In genomic region chr6:42350968-42351775, GRCm38 (mm10) we compare ENCODE assay signal across 8 mouse cellular contexts. TPM values are rescaled to one million over a fixed set of nuclear protein-coding genes. Genes with fewer than 3 reads are reported as not detected.
DNase-seq lines count a peak whose midpoint lies in the region; ATAC-seq and TF ChIP-seq lines count a peak whose summit lies in the region.

No protein-coding gene starts in this region.

- no peak for ATAC-seq in lung, embryonic 16.5 days (ENCODE audit: low read depth)
- no peak for ATAC-seq in forebrain, embryonic 11.5 days (replicated peaks; ENCODE audit: low FRiP score)
- no peak for ATAC-seq in intestine, postnatal 0 days
- ATAC-seq in granulocyte monocyte progenitor cell, adult 5-6 weeks (replicated peaks; ENCODE audit: poor library complexity, severe bottlenecking) = no peak

- TF ChIP-seq CTCF in intestine, postnatal 0 days (IDR thresholded peaks at IDR 0.05; ENCODE audit: low read depth) = no peak
- TF ChIP-seq CTCF in small intestine, adult 2 months (IDR thresholded peaks at IDR 0.05; ENCODE audit: extremely low read depth, insufficient read length, insufficient replicate concordance, low read depth, low read length) = no peak

- H3K4me1 ChIP-seq in lung, embryonic 16.5 days (replicated peaks; ENCODE audit: control insufficient read depth, insufficient read depth, low read length) = peaks cover 47% of the 10 kb centered on the region
- H3K4me1 ChIP-seq in forebrain, embryonic 11.5 days (replicated peaks; ENCODE audit: control insufficient read depth, insufficient read depth, low read length) = peaks cover 5% of the 10 kb centered on the region
- H3K4me1 ChIP-seq in intestine, postnatal 0 days (replicated peaks; ENCODE audit: control insufficient read depth, insufficient read depth, low read length) = peaks cover 20% of the 10 kb centered on the region
- H3K4me1 ChIP-seq in small intestine, adult 2 months (ENCODE audit: control insufficient read depth, insufficient read depth, insufficient read length, low read length) = peaks cover 37% of the 10 kb centered on the region

- no peak for DNase-seq in lung, postnatal 36 days
- DNase-seq in forebrain, embryonic 11.5 days (ENCODE audit: low spot score) = peak; percentile 64
- no peak for DNase-seq in yolk sac, embryonic 10.5 days (ENCODE audit: low spot score)
- no peak for DNase-seq in gastrocnemius, postnatal 25 days

- 42% methylated on average over 13 of the region's 13 CpGs for WGBS in lung, embryonic 16.5 days
- WGBS in forebrain, embryonic 11.5 days = 47% methylated on average over 13 of the region's 13 CpGs
- WGBS in intestine, postnatal 0 days = 41% methylated on average over 13 of the region's 13 CpGs
- 38% methylated on average over 13 of the region's 13 CpGs for WGBS in small intestine, adult 2 months

- H3K27ac ChIP-seq in lung, embryonic 16.5 days (ENCODE audit: low read length) = peak overlapping the region; percentile 99
- H3K27ac ChIP-seq in forebrain, embryonic 11.5 days (ENCODE audit: low read depth, low read length) = no peak overlapping the region
- no peak overlapping the region for H3K27ac ChIP-seq in intestine, postnatal 0 days (ENCODE audit: low read depth, low read length)
- peak overlapping the region; percentile 30 for H3K27ac ChIP-seq in small intestine, adult 2 months (ENCODE audit: insufficient read depth, low read depth, low read length)

- H3K9me3 ChIP-seq in lung, embryonic 16.5 days (ENCODE audit: control insufficient read depth, low read length) = no peaks in the 10 kb centered on the region
- no peaks in the 10 kb centered on the region for H3K9me3 ChIP-seq in forebrain, embryonic 11.5 days (ENCODE audit: control insufficient read depth, low read length)
- H3K9me3 ChIP-seq in intestine, postnatal 0 days (ENCODE audit: control insufficient read depth) = no peaks in the 10 kb centered on the region

- no peak for TF ChIP-seq POLR2A in small intestine, adult 2 months (IDR thresholded peaks at IDR 0.05; ENCODE audit: low read depth, low read length)

- peak overlapping the region; percentile 79 for H3K9ac ChIP-seq in lung, embryonic 16.5 days (ENCODE audit: low read length)
- H3K9ac ChIP-seq in forebrain, embryonic 11.5 days (ENCODE audit: low read length) = peak overlapping the region; percentile 89
- peak overlapping the region; percentile 91 for H3K9ac ChIP-seq in intestine, postnatal 0 days (ENCODE audit: low read depth, low read length)

- H3K4me2 ChIP-seq in lung, embryonic 16.5 days (ENCODE audit: low read depth, low read length) = peak overlapping the region; percentile 89
- peak overlapping the region; percentile 77 for H3K4me2 ChIP-seq in forebrain, embryonic 11.5 days (ENCODE audit: low read depth, low read length, severe bottlenecking)
- H3K4me2 ChIP-seq in intestine, postnatal 0 days (replicated peaks; ENCODE audit: low read depth) = peak overlapping the region; percentile 96

- no peaks in the 10 kb centered on the region for H3K27me3 ChIP-seq in lung, embryonic 16.5 days (ENCODE audit: control insufficient read depth, insufficient read depth, low read depth, low read length)
- no peaks in the 10 kb centered on the region for H3K27me3 ChIP-seq in forebrain, embryonic 11.5 days (ENCODE audit: control insufficient read depth, insufficient read depth, low read length)
- H3K27me3 ChIP-seq in intestine, postnatal 0 days (replicated peaks; ENCODE audit: control insufficient read depth, insufficient read depth, low read length) = no peaks in the 10 kb centered on the region
- no peaks in the 10 kb centered on the region for H3K27me3 ChIP-seq in small intestine, adult 2 months (ENCODE audit: control insufficient read depth, insufficient read depth, low read length)

- peak overlapping the region; percentile 63 for H3K4me3 ChIP-seq in lung, embryonic 16.5 days (ENCODE audit: low read length)
- peak overlapping the region; percentile 77 for H3K4me3 ChIP-seq in forebrain, embryonic 11.5 days (ENCODE audit: low read depth, low read length)
- H3K4me3 ChIP-seq in intestine, postnatal 0 days (ENCODE audit: low read depth, low read length) = peak overlapping the region; percentile 89
- peak overlapping the region; percentile 79 for H3K4me3 ChIP-seq in small intestine, adult 2 months (ENCODE audit: low read depth, low read length)

- H3K36me3 ChIP-seq in lung, embryonic 16.5 days (ENCODE audit: control insufficient read depth, insufficient read depth, low read length) = peaks cover 7% of the 10 kb centered on the region
- peaks cover 3% of the 10 kb centered on the region; the same call in 1 of the 2 replicates for H3K36me3 ChIP-seq in forebrain, embryonic 11.5 days (ENCODE audit: control insufficient read depth, insufficient read depth, low read length)
- H3K36me3 ChIP-seq in intestine, postnatal 0 days (ENCODE audit: control insufficient read depth, insufficient read depth) = peaks cover 19% of the 10 kb centered on the region
- peaks cover 25% of the 10 kb centered on the region for H3K36me3 ChIP-seq in small intestine, adult 2 months (ENCODE audit: control insufficient read depth, insufficient read depth, low read length)

RNA-seq across cellular contexts. Expression of gene Zyx, which starts 1.7 kb away (rescaled TPM):
- 188 and 203 TPM in 2 replicates for polyA plus RNA-seq in lung, embryonic 16.5 days (2015; fragmentation: Nextera tagmentation; extraction: Ambion mirVana)
- polyA plus RNA-seq in forebrain, embryonic 11.5 days (2014; fragmentation: Nextera tagmentation; extraction: Ambion mirVana) = 86.1 and 90.0 TPM in 2 replicates
- 50.9 and 54.8 TPM in 2 replicates for polyA plus RNA-seq in intestine, postnatal 0 days (2015; fragmentation: Nextera tagmentation; extraction: Ambion mirVana)
- polyA plus RNA-seq in small intestine, adult 2 months (2012; rRNA removed) = 104 and 222 TPM in 2 replicates
- 10 to 100 TPM; 28.8 to 32.3 TPM for total RNA-seq in gastrocnemius, postnatal 25 days (2021)
- 116 and 131 TPM in 2 replicates for total RNA-seq in granulocyte monocyte progenitor cell, adult 5-6 weeks (2014; fragmentation: Nextera tagmentation)
- 17.6 and 17.8 TPM in 2 replicates for total RNA-seq in granulocyte monocyte progenitor cell, adult 5-6 weeks (2017)

RNA-seq across cellular contexts. Expression of gene Epha1, which starts 21.9 kb away (rescaled TPM):
- polyA plus RNA-seq in lung, embryonic 16.5 days (2015; fragmentation: Nextera tagmentation; extraction: Ambion mirVana) = 18.5 and 18.8 TPM in 2 replicates
- polyA plus RNA-seq in forebrain, embryonic 11.5 days (2014; fragmentation: Nextera tagmentation; extraction: Ambion mirVana) = 0.24 and 0.27 TPM in 2 replicates
- polyA plus RNA-seq in intestine, postnatal 0 days (2015; fragmentation: Nextera tagmentation; extraction: Ambion mirVana) = 13.3 and 13.7 TPM in 2 replicates
- 28.8 and 64.8 TPM in 2 replicates for polyA plus RNA-seq in small intestine, adult 2 months (2012; rRNA removed)
- under 1 TPM; 0.15 to 0.32 TPM for total RNA-seq in gastrocnemius, postnatal 25 days (2021)
- total RNA-seq in granulocyte monocyte progenitor cell, adult 5-6 weeks (2014; fragmentation: Nextera tagmentation) = 0.56 and 0.86 TPM in 2 replicates
- total RNA-seq in granulocyte monocyte progenitor cell, adult 5-6 weeks (2017) = 0.04 TPM in 1 of 2 replicates, not detected in the other

RNA-seq across cellular contexts. Expression of gene Fam131b, which starts 26.7 kb away (rescaled TPM):
- 0.10 and 0.16 TPM in 2 replicates for polyA plus RNA-seq in lung, embryonic 16.5 days (2015; fragmentation: Nextera tagmentation; extraction: Ambion mirVana)
- 2.8 and 3.0 TPM in 2 replicates for polyA plus RNA-seq in forebrain, embryonic 11.5 days (2014; fragmentation: Nextera tagmentation; extraction: Ambion mirVana)
- polyA plus RNA-seq in intestine, postnatal 0 days (2015; fragmentation: Nextera tagmentation; extraction: Ambion mirVana) = 0.05 and 0.12 TPM in 2 replicates
- polyA plus RNA-seq in small intestine, adult 2 months (2012; rRNA removed) = 0.10 and 0.19 TPM in 2 replicates
- under 1 TPM; 0.41 to 0.54 TPM for total RNA-seq in gastrocnemius, postnatal 25 days (2021)
- total RNA-seq in granulocyte monocyte progenitor cell, adult 5-6 weeks (2014; fragmentation: Nextera tagmentation) = not detected in 2 replicates
- not detected in 2 replicates for total RNA-seq in granulocyte monocyte progenitor cell, adult 5-6 weeks (2017)

RNA-seq across cellular contexts. Expression of gene Tas2r143, which starts 48.9 kb away (rescaled TPM):
- not detected in 2 replicates for polyA plus RNA-seq in lung, embryonic 16.5 days (2015; fragmentation: Nextera tagmentation; extraction: Ambion mirVana)
- not detected in 2 replicates for polyA plus RNA-seq in forebrain, embryonic 11.5 days (2014; fragmentation: Nextera tagmentation; extraction: Ambion mirVana)
- not detected in 2 replicates for polyA plus RNA-seq in intestine, postnatal 0 days (2015; fragmentation: Nextera tagmentation; extraction: Ambion mirVana)
- not detected in 2 replicates for polyA plus RNA-seq in small intestine, adult 2 months (2012; rRNA removed)
- total RNA-seq in gastrocnemius, postnatal 25 days (2021) = not detected
- total RNA-seq in granulocyte monocyte progenitor cell, adult 5-6 weeks (2014; fragmentation: Nextera tagmentation) = 1.6 TPM in 1 of 2 replicates, not detected in the other
- total RNA-seq in granulocyte monocyte progenitor cell, adult 5-6 weeks (2017) = not detected in 2 replicates

RNA-seq across cellular contexts. Expression of gene Tas2r135, which starts 54.1 kb away (rescaled TPM):
- polyA plus RNA-seq in lung, embryonic 16.5 days (2015; fragmentation: Nextera tagmentation; extraction: Ambion mirVana) = not detected in 2 replicates
- not detected in 2 replicates for polyA plus RNA-seq in forebrain, embryonic 11.5 days (2014; fragmentation: Nextera tagmentation; extraction: Ambion mirVana)
- polyA plus RNA-seq in intestine, postnatal 0 days (2015; fragmentation: Nextera tagmentation; extraction: Ambion mirVana) = not detected in 2 replicates
- not detected in 2 replicates for polyA plus RNA-seq in small intestine, adult 2 months (2012; rRNA removed)
- total RNA-seq in gastrocnemius, postnatal 25 days (2021) = not detected
- not detected in 2 replicates for total RNA-seq in granulocyte monocyte progenitor cell, adult 5-6 weeks (2014; fragmentation: Nextera tagmentation)
- total RNA-seq in granulocyte monocyte progenitor cell, adult 5-6 weeks (2017) = not detected in 2 replicates

Comparison
In these comparisons a context has a peak if more than half of its experiments do, and no peak if none do; other contexts are left out.
1. H3K27ac ChIP-seq: peak in lung, embryonic 16.5 days (single experiment) and small intestine, adult 2 months (single experiment); none in forebrain, embryonic 11.5 days (single experiment) and intestine, postnatal 0 days (single experiment).
2. RNA of gene Epha1, which starts 21.9 kb away (polyA plus RNA-seq): 28.8 to 64.8 TPM in small intestine, adult 2 months, 18.5 to 18.8 TPM in lung, embryonic 16.5 days and 13.3 to 13.7 TPM in intestine, postnatal 0 days; 0.24 to 0.27 TPM in forebrain, embryonic 11.5 days; every median in the first group is over 10 times any median in the second.
3. Peak in every context shown above with its lines, with median percentiles within 50 percentile points of each other: H3K4me2 ChIP-seq, H3K4me3 ChIP-seq and H3K9ac ChIP-seq.